In the genomic region with DNA sequence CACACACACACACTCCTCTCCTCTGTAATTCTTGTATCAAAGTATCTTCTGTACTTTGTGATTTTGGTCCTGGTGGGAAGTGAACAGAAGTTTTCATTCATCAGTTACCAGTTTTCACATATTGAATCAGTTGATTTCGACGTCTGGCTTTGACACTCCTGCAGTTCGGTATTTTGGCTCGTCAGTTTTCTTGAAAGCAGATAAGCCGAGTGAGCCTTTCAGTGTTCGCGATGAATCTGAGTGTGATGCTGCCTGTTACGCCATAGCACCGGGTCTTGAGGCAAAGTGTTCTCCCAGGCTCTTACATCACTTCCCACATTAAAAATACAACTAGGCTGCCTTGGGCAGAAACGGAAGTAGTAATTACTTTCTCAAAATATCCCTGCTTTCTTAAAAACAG, we compare ENCODE assay signal across 9 mouse cellular contexts. TPM values are rescaled to one million over a fixed set of nuclear protein-coding genes. Genes with fewer than 3 reads are reported as not detected.
DNase-seq lines count a peak whose midpoint lies in the region; ATAC-seq and TF ChIP-seq lines count a peak whose summit lies in the region.
"Had no signal": no experiment of that assay in that cellular context is flagged by ENCODE, and none has a peak within 500 bp of the region (broad histone marks: within the 10 kb centered on the region; RNA-seq: fewer than 3 reads in every experiment).

No protein-coding gene starts in this region.

- no peak for TF ChIP-seq POLR2A in myocyte (IDR thresholded peaks at IDR 0.05; ENCODE audit: insufficient read length, low read depth)

- peaks cover 9% of the 10 kb centered on the region for H3K36me3 ChIP-seq in limb, embryonic 13.5 days
- 0 out of 2 replicates have a peak, but pooled peaks cover 3% of the 10 kb centered on the region for H3K36me3 ChIP-seq in limb, embryonic 10.5 days
- no peaks in the 10 kb centered on the region for H3K36me3 ChIP-seq in hindbrain, embryonic 12.5 days
- no peaks in the 10 kb centered on the region for H3K36me3 ChIP-seq in myocyte (ENCODE audit: control insufficient read depth, insufficient read depth)
- H3K36me3 ChIP-seq: neural tube, embryonic 12.5 days had no signal

- H3K27ac ChIP-seq in limb, embryonic 13.5 days: no peak overlapping the region
- H3K27ac ChIP-seq in limb, embryonic 10.5 days: no peak overlapping the region
- H3K27ac ChIP-seq in hindbrain, embryonic 12.5 days: 0 out of 2 replicates have a peak overlapping the region, but pooled peaks have one; percentile 30
- H3K27ac ChIP-seq: neural tube, embryonic 12.5 days had no signal

- H3K4me2 ChIP-seq in limb, embryonic 13.5 days (replicated peaks): peak overlapping the region; percentile 51
- 0 out of 2 replicates have a peak overlapping the region, but pooled peaks have one; percentile 8 for H3K4me2 ChIP-seq in hindbrain, embryonic 12.5 days (replicated peaks)
- H3K4me2 ChIP-seq in myocyte (ENCODE audit: low read depth): peak overlapping the region; percentile 46

- no peak overlapping the region for H3K9ac ChIP-seq in limb, embryonic 13.5 days
- no peak overlapping the region for H3K9ac ChIP-seq in hindbrain, embryonic 12.5 days
- H3K9ac ChIP-seq: neural tube, embryonic 12.5 days had no signal

- peak; percentile 21; the same call in 1 of the 2 replicates for ATAC-seq in limb, embryonic 13.5 days (ENCODE audit: low FRiP score, low read depth)
- ATAC-seq in hindbrain, embryonic 12.5 days (ENCODE audit: low FRiP score): no peak

- DNase-seq in adrenal gland, postnatal 14 days: peak; percentile 7
- DNase-seq in adrenal gland, adult 18-20 months (ENCODE audit: low spot score in 2 of 2): no peak
- DNase-seq in limb, embryonic 10.5 days (ENCODE audit: low spot score): no peak
- DNase-seq in retina, postnatal 1 day: no peak
- no peak for DNase-seq in thymus, postnatal 36 days

- peaks cover 9% of the 10 kb centered on the region for H3K4me1 ChIP-seq in limb, embryonic 13.5 days
- peaks cover 18% of the 10 kb centered on the region for H3K4me1 ChIP-seq in limb, embryonic 10.5 days
- H3K4me1 ChIP-seq in hindbrain, embryonic 12.5 days: peaks cover 26% of the 10 kb centered on the region

- H3ac ChIP-seq in myocyte (ENCODE audit: control insufficient read depth, insufficient read length): no peak overlapping the region

- H3K9me3 ChIP-seq in limb, embryonic 13.5 days: no peaks in the 10 kb centered on the region
- H3K9me3 ChIP-seq in limb, embryonic 10.5 days (replicated peaks): no peaks in the 10 kb centered on the region
- H3K9me3 ChIP-seq in hindbrain, embryonic 12.5 days (replicated peaks): no peaks in the 10 kb centered on the region
- H3K9me3 ChIP-seq: neural tube, embryonic 12.5 days had no signal

- 0 out of 2 replicates have a peak, but pooled peaks cover 2% of the 10 kb centered on the region for H3K27me3 ChIP-seq in limb, embryonic 13.5 days
- H3K27me3 ChIP-seq in limb, embryonic 10.5 days (ENCODE audit: low read depth, poor library complexity, severe bottlenecking): no peaks in the 10 kb centered on the region
- H3K27me3 ChIP-seq in hindbrain, embryonic 12.5 days: no peaks in the 10 kb centered on the region
- no peaks in the 10 kb centered on the region for H3K27me3 ChIP-seq in myocyte (ENCODE audit: control insufficient read depth, insufficient read depth, insufficient read length)
- H3K27me3 ChIP-seq: neural tube, embryonic 12.5 days had no signal

- no peaks in the 10 kb centered on the region for H3K79me2 ChIP-seq in myocyte (ENCODE audit: control insufficient read depth, insufficient read depth)

- 36% methylated on average over 10 of the region's 10 CpGs for WGBS in limb, embryonic 13.5 days
- WGBS in limb, embryonic 10.5 days: 75% methylated on average over 10 of the region's 10 CpGs
- WGBS in hindbrain, embryonic 12.5 days: 37% methylated on average over 10 of the region's 10 CpGs

- no peak overlapping the region for H3K4me3 ChIP-seq in limb, embryonic 13.5 days
- no peak overlapping the region for H3K4me3 ChIP-seq in limb, embryonic 10.5 days
- H3K4me3 ChIP-seq in hindbrain, embryonic 12.5 days: no peak overlapping the region
- H3K4me3 ChIP-seq in myocyte: no peak overlapping the region
- H3K4me3 ChIP-seq: neural tube, embryonic 12.5 days had no signal

TF ChIP-seq in myocyte, 11 proteins besides CTCF, POLR2A, EP300 and RAD21:
- TF ChIP-seq TCF3 (IDR thresholded peaks at IDR 0.05; ENCODE audit: insufficient read length, low read depth): no peak
- TF ChIP-seq POLR2AphosphoS2 (IDR thresholded peaks at IDR 0.05; ENCODE audit: insufficient read length, low read depth): no peak
- TF ChIP-seq REST (IDR thresholded peaks at IDR 0.05; ENCODE audit: insufficient read depth, insufficient read length): no peak
- no peak for TF ChIP-seq MYOD1 (IDR thresholded peaks at IDR 0.05; ENCODE audit: control insufficient read depth in 1 of 3, insufficient read length in 2 of 3, low read depth in 2 of 3)
- no peak for TF ChIP-seq USF1 (IDR thresholded peaks at IDR 0.05; ENCODE audit: low read depth)
- no peak for TF ChIP-seq MAX (IDR thresholded peaks at IDR 0.05; ENCODE audit: low read depth)
- TF ChIP-seq SRF (IDR thresholded peaks at IDR 0.05; ENCODE audit: control insufficient read depth, insufficient read length, low read depth): no peak
- no peak for TF ChIP-seq TCF12 (IDR thresholded peaks at IDR 0.05; ENCODE audit: insufficient read depth, poor library complexity, severe bottlenecking)
- no peak for TF ChIP-seq E2F4 (IDR thresholded peaks at IDR 0.05; ENCODE audit: insufficient read depth)
- no peak for TF ChIP-seq CEBPB (IDR thresholded peaks at IDR 0.05; ENCODE audit: insufficient read depth, poor library complexity, severe bottlenecking)
- TF ChIP-seq MYOG (IDR thresholded peaks at IDR 0.05; ENCODE audit: control insufficient read depth in 1 of 3, insufficient read depth in 1 of 3, insufficient read length in 2 of 3, low read depth in 2 of 3): no peak
TF ChIP-seq in myocyte: peak in this region for 0.

RNA-seq across cellular contexts. Expression of a gene that starts 55.0 kb away (rescaled TPM):
- 0.83 and 1.1 TPM in 2 replicates for total RNA-seq in adrenal gland, postnatal 14 days (2021)
- total RNA-seq in adrenal gland, adult 18-20 months (2021): 1 to 10 TPM in 1 of 2 experiments, under 1 TPM in 1; 0.93 to 1.1 TPM
- 2.2 and 5.1 TPM in 2 replicates for polyA plus RNA-seq in limb, embryonic 13.5 days (2015; fragmentation: Nextera tagmentation; extraction: Ambion mirVana)
- polyA plus RNA-seq in limb, embryonic 10.5 days (2016; fragmentation: Nextera tagmentation; extraction: Ambion mirVana): 0.50 and 1.6 TPM in 2 replicates
- 2.8 and 3.5 TPM in 2 replicates for polyA plus RNA-seq in hindbrain, embryonic 12.5 days (2016; fragmentation: Nextera tagmentation; extraction: Ambion mirVana)
- polyA plus RNA-seq in myocyte (2012; fragmentation: generic; extraction: Trizol): 0.25 TPM
